Mouse (Mus musculus): ENCODE results near the gene Tmem82. TPM values are rescaled to one million over a fixed set of nuclear protein-coding genes. Genes with fewer than 3 reads are reported as not detected.

Tmem82 gene
- polyA plus RNA-seq, 1 experiment from 2014 or later = 8.4 TPM

Other genes with a start within 250 kb of the Tmem82 start
- 0.30 TPM in 1 of 2 replicates, not detected in the other for gene Clcnka, start 219.9 kb downstream of the Tmem82 start, polyA plus RNA-seq (2014; fragmentation: Nextera tagmentation; extraction: Ambion mirVana)
- 0.51 TPM in 1 of 2 replicates, not detected in the other for gene Clcnkb, start 202.6 kb downstream of the Tmem82 start, polyA plus RNA-seq (2014; fragmentation: Nextera tagmentation; extraction: Ambion mirVana)
- gene Hspb7, start 197.9 kb downstream of the Tmem82 start, polyA plus RNA-seq (2014; fragmentation: Nextera tagmentation; extraction: Ambion mirVana) = 3.5 and 3.8 TPM in 2 replicates
- 0.20 TPM in 1 of 2 replicates, not detected in the other for gene Srarp, start 182.5 kb downstream of the Tmem82 start, polyA plus RNA-seq (2014; fragmentation: Nextera tagmentation; extraction: Ambion mirVana)
- gene Zbtb17, start 174.0 kb downstream of the Tmem82 start, polyA plus RNA-seq (2014; fragmentation: Nextera tagmentation; extraction: Ambion mirVana) = 29.9 and 30.9 TPM in 2 replicates
- gene Spen, start 80.0 kb downstream of the Tmem82 start, polyA plus RNA-seq (2014; fragmentation: Nextera tagmentation; extraction: Ambion mirVana) = 12.8 and 14.9 TPM in 2 replicates
- 94.6 and 108 TPM in 2 replicates for gene Fblim1, start 12.5 kb downstream of the Tmem82 start, polyA plus RNA-seq (2014; fragmentation: Nextera tagmentation; extraction: Ambion mirVana)
- gene Slc25a34, start 5.2 kb upstream of the Tmem82 start, polyA plus RNA-seq (2014; fragmentation: Nextera tagmentation; extraction: Ambion mirVana) = 0.17 and 0.26 TPM in 2 replicates
- gene Plekhm2, start 46.3 kb upstream of the Tmem82 start, polyA plus RNA-seq (2014; fragmentation: Nextera tagmentation; extraction: Ambion mirVana) = 3.2 and 3.7 TPM in 2 replicates
- gene Rsc1a1, start 67.0 kb upstream of the Tmem82 start, polyA plus RNA-seq (2014; fragmentation: Nextera tagmentation; extraction: Ambion mirVana) = 2.2 and 3.7 TPM in 2 replicates
- gene Ddi2, start 104.8 kb upstream of the Tmem82 start, polyA plus RNA-seq (2014; fragmentation: Nextera tagmentation; extraction: Ambion mirVana) = 19.5 and 20.0 TPM in 2 replicates
- 10.1 and 12.7 TPM in 2 replicates for gene Agmat, start 128.0 kb upstream of the Tmem82 start, polyA plus RNA-seq (2014; fragmentation: Nextera tagmentation; extraction: Ambion mirVana)
- gene Dnajc16, start 172.3 kb upstream of the Tmem82 start, polyA plus RNA-seq (2014; fragmentation: Nextera tagmentation; extraction: Ambion mirVana) = 4.4 and 4.5 TPM in 2 replicates
- 19.3 and 20.0 TPM in 2 replicates for gene Casp9, start 175.0 kb upstream of the Tmem82 start, polyA plus RNA-seq (2014; fragmentation: Nextera tagmentation; extraction: Ambion mirVana)
- 6.9 TPM in 1 of 2 replicates, not detected in the other for gene Cela2a, start 207.5 kb upstream of the Tmem82 start, polyA plus RNA-seq (2014; fragmentation: Nextera tagmentation; extraction: Ambion mirVana)
- not detected in 2 replicates for gene Ctrc, start 227.7 kb upstream of the Tmem82 start, polyA plus RNA-seq (2014; fragmentation: Nextera tagmentation; extraction: Ambion mirVana)